Mouse (Mus musculus) retina, postnatal 1 day (tissue): ENCODE results near the gene Yif1a.

Source experiments
- DNase-seq: peaks from one replicate; pipeline ENCODE4 v3.0.0-alpha.2; 2012

Yif1a gene

GRCm38 (mm10) chr19:5060365-5061330 is 27.7 kb upstream of the Yif1a start:
- no peak for DNase-seq

GRCm38 (mm10) chr19:5062041-5062440 is 26.3 kb upstream of the Yif1a start:
- no peak for DNase-seq

- no peak for DNase-seq
These were observed 25.9 kb upstream of the Yif1a start for GRCm38 (mm10) chr19:5062446-5062845.

GRCm38 (mm10) chr19:5065104-5065503 is 23.2 kb upstream of the Yif1a start:
- DNase-seq, result peak; percentile 39

- no peak for DNase-seq
These were observed 21.1 kb upstream of the Yif1a start for GRCm38 (mm10) chr19:5067040-5067799.

- DNase-seq, result peak; percentile 82
These were observed 20.3 kb upstream of the Yif1a start, which contains the start of gene Cd248 for GRCm38 (mm10) chr19:5067867-5068569. TSS of gene Cd248 (plus strand) at chr19:5068078.

GRCm38 (mm10) chr19:5068570-5069234 is 19.6 kb upstream of the Yif1a start:
- peak; percentile 81 for DNase-seq

GRCm38 (mm10) chr19:5069486-5069885 is 18.9 kb upstream of the Yif1a start:
- no peak for DNase-seq

- DNase-seq, result no peak
These were observed 18.4 kb upstream of the Yif1a start for GRCm38 (mm10) chr19:5069978-5070377.

- no peak for DNase-seq
These were observed 17.3 kb upstream of the Yif1a start for GRCm38 (mm10) chr19:5071077-5071476.

- DNase-seq, result peak; percentile 87
These were observed 16.6 kb upstream of the Yif1a start for GRCm38 (mm10) chr19:5071545-5072369.

- DNase-seq, result peak; percentile 44
These were observed 15.8 kb upstream of the Yif1a start for GRCm38 (mm10) chr19:5072389-5073019.

- DNase-seq, result peak; percentile 84
These were observed 15.3 kb upstream of the Yif1a start for GRCm38 (mm10) chr19:5073028-5073427.

GRCm38 (mm10) chr19:5073518-5073917 is 14.8 kb upstream of the Yif1a start:
- DNase-seq, result no peak

- DNase-seq, result no peak
These were observed 9.1 kb upstream of the Yif1a start for GRCm38 (mm10) chr19:5079279-5079678.

- DNase-seq, result no peak
These were observed 6.3 kb upstream of the Yif1a start for GRCm38 (mm10) chr19:5082005-5082404.

- DNase-seq, result no peak
These were observed 5.7 kb upstream of the Yif1a start for GRCm38 (mm10) chr19:5082596-5082995.

GRCm38 (mm10) chr19:5083961-5084833 is 4.1 kb upstream of the Yif1a start:
- no peak for DNase-seq

GRCm38 (mm10) chr19:5084834-5085144 is 3.5 kb upstream of the Yif1a start:
- no peak for DNase-seq
